Mouse (Mus musculus) spleen, adult 12 weeks (tissue): ENCODE results near the gene Ppp1r3d.

ENCODE experiments used
- DNase-seq: peaks from one replicate; pipeline ENCODE4 v3.0.0; 2022; ENCODE audit warnings: low spot score

The Ppp1r3d gene

GRCm38 (mm10) chr2:178413481-178414260 is 601 bp downstream of the Ppp1r3d start:
- no peak for DNase-seq

- no peak for DNase-seq
Observed at GRCm38 (mm10) chr2:178413081-178413480, 1.2 kb downstream of the Ppp1r3d start.

GRCm38 (mm10) chr2:178412598-178412997 is 1.7 kb downstream of the Ppp1r3d start:
- no peak for DNase-seq

- DNase-seq, result no peak
Observed at GRCm38 (mm10) chr2:178410286-178410685, 4.0 kb downstream of the Ppp1r3d start.

- DNase-seq, result no peak
Observed at GRCm38 (mm10) chr2:178409024-178409423, 5.2 kb downstream of the Ppp1r3d start.

- DNase-seq, result no peak
Observed at GRCm38 (mm10) chr2:178407053-178407815, 7.0 kb downstream of the Ppp1r3d start, which contains the start of gene Sycp2. Sycp2 (minus strand) TSS chr2:178407685.
